Mouse (Mus musculus) kidney, adult 10 weeks (tissue): ENCODE results near the gene Swap70. TPM values are rescaled to one million over a fixed set of nuclear protein-coding genes. Genes with fewer than 3 reads are reported as not detected.

Experiments
- polyA plus RNA-seq: library from polyadenylated mRNA; stranded (reverse); fragments of 350-450 nt; fragmentation: Illumina TruSeq; extraction: RNeasy Lipid Tissue Mini Kit (QIAGEN cat#74804); gene quantifications from one replicate; pipeline ENCODE4 v1.2.3, GENCODE M21; 2014; ENCODE audit warnings: low read depth, low replicate concordance

The Swap70 gene
- polyA plus RNA-seq: 29.3 TPM

GRCm38 (mm10) chr7:110221586-110222481, at the start of gene Swap70:
Gene Swap70, plus strand, starts transcription at chr7:110221711.

Other genes starting within 250 kb of the Swap70 start
- gene Tmem41b, start 234.8 kb upstream of the Swap70 start, polyA plus RNA-seq: 124 TPM
- 230 TPM for gene Ipo7, start 203.4 kb upstream of the Swap70 start, polyA plus RNA-seq
- gene Zfp143, start 160.5 kb upstream of the Swap70 start, polyA plus RNA-seq: 14.7 TPM
- gene Wee1, start 99.7 kb upstream of the Swap70 start, polyA plus RNA-seq: 17.8 TPM